Mouse (Mus musculus) E14TG2a.4 (cell line): Measurements from ENCODE around the gene Ly6g5b.
"Not testable (repeated sequence)": the region's sequence is repeated elsewhere in the genome, so short reads cannot be mapped to it uniquely, and the experiment has no call there.

Source experiments
- H3K27me3 ChIP-seq: 2 replicates; pipeline ENCODE4 v1.6.1; 2014; ENCODE audit warnings: low read length, control low read depth; ENCODE audit not compliant: insufficient read depth
- H3K36me3 ChIP-seq: 2 replicates; pipeline ENCODE4 v1.6.1; 2014; ENCODE audit warnings: low read length, control low read depth; ENCODE audit not compliant: insufficient read depth
- H3K4me1 ChIP-seq: replicated peaks from 2 replicates; pipeline ENCODE4 v1.6.1; 2014; ENCODE audit warnings: low read depth, low read length, control low read depth
- H3K4me3 ChIP-seq: replicated peaks from 2 replicates; pipeline ENCODE4 v1.5.1; 2014; ENCODE audit warnings: mild to moderate bottlenecking, low read length
- H3K9me3 ChIP-seq: 2 replicates; pipeline ENCODE4 v1.6.1; 2014; ENCODE audit warnings: low read length, control low read depth
- CTCF ChIP-seq: conservative IDR thresholded peaks from 2 replicates; pipeline ENCODE4 v1.5.1; 2014; ENCODE audit warnings: low read length
- NANOG ChIP-seq: IDR thresholded peaks from 2 replicates; pipeline ENCODE4 v1.6.1; 2014; ENCODE audit warnings: borderline replicate concordance, low read length, mixed read lengths
- POU5F1 ChIP-seq: IDR thresholded peaks from 2 replicates; pipeline ENCODE4 v1.6.1; 2014; ENCODE audit warnings: low read length, borderline replicate concordance

Ly6g5b gene

DNA sequence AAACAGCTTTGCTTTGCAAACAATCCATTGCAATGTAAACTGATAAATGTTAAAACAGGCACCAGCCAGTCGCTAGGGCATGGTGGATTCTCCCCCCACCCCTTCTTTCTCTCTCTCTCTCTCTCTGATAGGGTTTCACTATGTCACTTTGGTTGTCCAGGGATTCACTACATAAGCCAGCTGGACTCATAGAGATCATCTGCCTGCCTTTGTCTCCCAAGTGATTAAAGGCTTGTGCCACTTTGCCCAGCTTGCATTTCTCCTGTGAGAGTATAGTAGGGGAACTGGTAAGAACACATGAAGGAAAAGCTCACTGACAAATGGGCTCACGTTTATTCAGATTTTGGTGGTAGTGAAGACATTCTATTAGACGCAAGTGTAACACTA lies 16.9 kb upstream of the Ly6g5b start:
- TF ChIP-seq POU5F1 (no peak), CTCF (no peak), NANOG (no peak)
- Histone ChIP-seq H3K4me1 (peaks cover 49% of the 10 kb centered on the region), H3K9me3 (no peaks in the 10 kb centered on the region), H3K36me3 (peaks cover 13% of the 10 kb centered on the region; the same call in 1 of the 2 replicates), H3K27me3 (peaks cover 4% of the 10 kb centered on the region), H3K4me3 (no peak overlapping the region)

DNA sequence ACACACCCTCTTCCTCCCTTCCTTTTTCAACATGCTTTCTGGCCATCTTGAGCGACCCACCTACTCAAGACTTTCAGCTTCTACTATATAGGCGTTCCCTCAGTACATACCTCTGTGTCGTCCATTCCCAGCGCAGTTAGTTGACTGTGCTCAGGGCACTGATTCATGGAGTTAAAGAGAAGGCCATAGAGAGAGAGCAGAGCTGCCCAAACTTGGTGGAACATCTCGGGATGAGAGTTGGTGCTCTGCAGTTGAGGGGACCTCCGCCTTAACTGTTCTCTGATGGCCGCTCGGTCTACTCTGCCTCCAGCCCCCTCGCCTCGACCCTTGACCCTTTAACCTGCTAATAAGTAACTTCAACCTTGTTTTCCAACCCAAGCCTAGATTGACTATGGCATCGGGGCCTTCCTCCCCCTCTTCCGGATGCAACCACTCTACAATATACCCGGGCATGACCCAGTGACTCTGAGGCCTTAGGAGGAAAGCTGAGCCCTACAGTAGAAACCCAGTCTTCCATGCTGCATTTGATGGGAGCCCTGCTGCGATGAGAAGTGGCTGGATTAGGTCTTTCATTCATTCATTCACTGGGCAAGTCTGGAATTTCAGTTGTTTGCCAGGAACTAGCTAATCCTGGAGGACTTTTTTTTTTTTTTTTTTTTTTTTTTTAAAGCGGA lies 16.4 kb upstream of the Ly6g5b start, which contains the start of gene Apom:
Gene Apom (minus strand): TSS at position 551 of the 674 bp plus-strand sequence.
- TF ChIP-seq NANOG = no peak
- no peak for TF ChIP-seq CTCF
- no peak for TF ChIP-seq POU5F1
- peaks cover 49% of the 10 kb centered on the region for H3K4me1 ChIP-seq
- H3K36me3 ChIP-seq = peaks cover 8% of the 10 kb centered on the region; the same call in 1 of the 2 replicates
- H3K4me3 ChIP-seq = no peak within 1 kb of the TSS
- H3K27me3 ChIP-seq = peaks cover 9% of the 10 kb centered on the region
- no peaks in the 10 kb centered on the region for H3K9me3 ChIP-seq

DNA sequence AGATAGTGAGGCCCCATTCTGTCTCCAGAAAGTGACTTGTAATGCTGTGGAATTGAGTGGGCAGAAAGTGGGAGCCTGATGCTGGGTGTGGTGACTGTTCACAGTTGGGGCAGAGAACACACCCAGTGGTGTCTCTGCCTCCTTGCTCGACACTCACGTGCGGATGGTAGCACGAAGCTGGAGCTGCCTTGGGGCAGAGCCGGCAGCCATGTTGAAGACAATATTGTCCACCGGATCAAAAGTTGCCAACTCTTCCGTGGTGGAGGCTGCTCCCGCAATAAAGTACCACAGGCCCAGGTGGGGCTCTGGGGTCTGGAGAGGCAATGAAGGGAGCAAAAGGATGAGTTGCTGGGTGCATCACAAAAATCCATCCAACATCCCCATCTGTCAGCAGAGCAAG lies 15.8 kb upstream of the Ly6g5b start:
- no peak for TF ChIP-seq NANOG
- no peak for TF ChIP-seq POU5F1
- no peak for TF ChIP-seq CTCF
- no peaks in the 10 kb centered on the region for H3K9me3 ChIP-seq
- peaks cover 47% of the 10 kb centered on the region for H3K4me1 ChIP-seq
- H3K36me3 ChIP-seq = 0 out of 2 replicates have a peak, but pooled peaks cover 4% of the 10 kb centered on the region
- peaks cover 12% of the 10 kb centered on the region for H3K27me3 ChIP-seq
- H3K4me3 ChIP-seq = no peak overlapping the region

DNA sequence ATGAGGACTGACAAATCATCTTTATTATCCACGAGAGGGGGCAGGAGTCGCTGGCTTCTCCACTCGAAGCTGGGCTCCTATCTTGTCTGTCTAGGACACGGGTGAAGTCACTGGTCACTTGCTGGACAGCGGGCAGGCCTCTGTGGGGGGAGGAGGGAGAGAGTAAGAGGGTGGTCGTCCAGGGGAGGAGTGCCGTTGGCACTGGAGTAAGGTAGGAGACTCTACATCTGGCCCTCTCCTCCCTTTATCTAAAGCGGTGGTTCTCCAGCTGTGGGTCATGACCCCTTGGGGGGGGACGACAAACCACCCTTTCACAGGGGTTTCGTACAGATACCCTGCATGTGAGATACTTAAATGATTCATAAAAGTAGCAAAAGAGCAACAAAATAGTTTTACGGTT lies 13.8 kb upstream of the Ly6g5b start:
- Histone ChIP-seq H3K36me3 (peaks cover 15% of the 10 kb centered on the region), H3K9me3 (no peaks in the 10 kb centered on the region), H3K4me1 (peaks cover 55% of the 10 kb centered on the region), H3K27me3 (peaks cover 12% of the 10 kb centered on the region), H3K4me3 (no peak overlapping the region)
- TF ChIP-seq CTCF (no peak), POU5F1 (no peak), NANOG (no peak)

DNA sequence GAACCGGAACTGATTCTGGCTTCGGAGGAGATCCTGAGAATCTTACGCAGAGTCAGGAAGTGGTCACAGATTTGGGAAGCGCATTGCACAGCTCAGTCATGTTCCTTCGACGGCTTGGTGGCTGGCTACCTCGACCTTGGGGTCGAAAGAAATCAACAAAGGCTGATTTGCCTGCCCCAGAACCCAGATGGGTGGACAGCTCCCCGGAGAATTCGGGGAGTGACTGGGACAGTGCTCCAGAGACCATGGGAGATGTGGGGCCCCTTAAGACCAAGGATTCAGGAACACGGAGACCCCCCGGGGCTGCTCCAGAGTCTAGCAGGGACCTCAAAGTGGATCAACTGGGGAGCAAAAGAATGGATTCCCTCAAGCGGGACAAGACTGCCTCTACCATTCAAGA lies 11.8 kb upstream of the Ly6g5b start:
- Histone ChIP-seq H3K4me1 (peaks cover 57% of the 10 kb centered on the region), H3K27me3 (peaks cover 12% of the 10 kb centered on the region), H3K4me3 (0 out of 2 replicates have a peak overlapping the region, but pooled peaks have one; percentile 23), H3K36me3 (peaks cover 29% of the 10 kb centered on the region), H3K9me3 (no peaks in the 10 kb centered on the region)
- TF ChIP-seq CTCF (no peak), NANOG (no peak), POU5F1 (no peak)

DNA sequence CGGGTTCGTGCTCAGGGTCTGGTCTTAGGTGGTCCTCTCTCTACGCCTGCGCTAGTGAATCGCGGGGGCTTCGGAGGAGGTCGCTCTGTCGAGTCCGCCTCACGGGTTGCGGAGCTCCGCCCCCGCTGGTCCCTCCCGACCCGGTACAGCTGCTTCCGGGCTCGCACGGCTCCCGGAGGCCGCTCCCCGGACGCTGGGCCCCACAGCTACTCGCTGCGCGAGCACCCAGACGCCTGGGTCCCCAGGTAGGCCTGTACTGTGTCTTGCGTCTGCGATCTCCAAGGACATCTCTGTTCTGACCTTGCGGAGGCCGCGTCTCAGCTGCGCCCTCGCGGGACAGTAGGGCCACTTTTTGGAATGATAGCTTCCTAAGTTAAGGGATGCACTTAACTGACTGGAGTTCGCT lies 11.0 kb upstream of the Ly6g5b start, which contains the start of gene D17H6S53E:
Gene D17H6S53E (plus strand): TSS at position 168 of the 406 bp plus-strand sequence.
- Histone ChIP-seq H3K36me3 (peaks cover 29% of the 10 kb centered on the region), H3K9me3 (no peaks in the 10 kb centered on the region), H3K27me3 (peaks cover 12% of the 10 kb centered on the region), H3K4me1 (peaks cover 54% of the 10 kb centered on the region), H3K4me3 (peak within 1 kb of the TSS; percentile 75)
- no peak for TF ChIP-seq CTCF
- TF ChIP-seq POU5F1 = no peak
- no peak for TF ChIP-seq NANOG

DNA sequence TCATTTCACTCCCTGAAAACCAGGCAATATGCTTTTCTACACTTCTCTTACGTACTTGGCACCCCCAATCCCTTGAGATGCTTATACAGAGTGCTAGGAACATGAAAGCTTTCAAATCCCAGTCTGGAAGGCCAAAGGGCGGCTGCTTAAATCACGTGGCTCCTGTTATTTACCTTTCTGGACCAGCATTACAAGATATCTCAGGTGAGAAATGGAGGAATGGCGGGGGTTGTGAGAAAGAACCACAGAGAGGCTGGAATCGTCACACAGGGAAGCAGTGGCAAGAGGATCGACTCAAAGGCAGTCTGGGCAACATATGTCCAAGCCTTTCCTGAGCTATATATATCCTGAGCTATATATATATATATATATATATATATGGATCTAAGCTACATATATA lies 10.3 kb upstream of the Ly6g5b start:
- Histone ChIP-seq H3K27me3 (peaks cover 12% of the 10 kb centered on the region), H3K4me3 (peak overlapping the region; percentile 75; the same call in 1 of the 2 replicates), H3K4me1 (peaks cover 48% of the 10 kb centered on the region), H3K9me3 (no peaks in the 10 kb centered on the region), H3K36me3 (peaks cover 29% of the 10 kb centered on the region)
- TF ChIP-seq POU5F1 (no peak), CTCF (no peak), NANOG (no peak)

DNA sequence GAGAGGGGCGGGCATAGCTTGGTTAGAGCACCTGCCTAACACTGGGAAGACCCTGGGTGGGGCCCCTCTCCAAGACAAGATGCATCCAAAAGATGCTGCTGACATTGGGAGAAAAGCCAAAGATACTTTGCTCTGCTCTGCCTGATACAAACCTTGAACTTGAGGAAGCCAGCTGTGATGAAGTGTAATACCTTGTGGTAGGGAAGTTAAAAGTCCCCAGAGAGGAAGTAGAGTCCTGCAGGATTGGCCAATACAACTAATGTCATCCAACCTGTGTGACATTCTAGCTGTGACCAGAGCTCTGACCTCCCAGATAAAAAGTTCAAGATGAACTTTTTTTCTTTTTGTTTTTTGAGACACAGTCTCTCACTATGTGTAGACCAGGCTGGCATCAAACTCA lies 9.9 kb upstream of the Ly6g5b start:
- 0 out of 2 replicates have a peak overlapping the region, but pooled peaks have one; percentile 75 for H3K4me3 ChIP-seq
- H3K27me3 ChIP-seq = peaks cover 12% of the 10 kb centered on the region
- H3K9me3 ChIP-seq = no peaks in the 10 kb centered on the region
- TF ChIP-seq CTCF = no peak
- TF ChIP-seq NANOG = no peak
- H3K36me3 ChIP-seq = peaks cover 30% of the 10 kb centered on the region
- peaks cover 48% of the 10 kb centered on the region for H3K4me1 ChIP-seq

DNA sequence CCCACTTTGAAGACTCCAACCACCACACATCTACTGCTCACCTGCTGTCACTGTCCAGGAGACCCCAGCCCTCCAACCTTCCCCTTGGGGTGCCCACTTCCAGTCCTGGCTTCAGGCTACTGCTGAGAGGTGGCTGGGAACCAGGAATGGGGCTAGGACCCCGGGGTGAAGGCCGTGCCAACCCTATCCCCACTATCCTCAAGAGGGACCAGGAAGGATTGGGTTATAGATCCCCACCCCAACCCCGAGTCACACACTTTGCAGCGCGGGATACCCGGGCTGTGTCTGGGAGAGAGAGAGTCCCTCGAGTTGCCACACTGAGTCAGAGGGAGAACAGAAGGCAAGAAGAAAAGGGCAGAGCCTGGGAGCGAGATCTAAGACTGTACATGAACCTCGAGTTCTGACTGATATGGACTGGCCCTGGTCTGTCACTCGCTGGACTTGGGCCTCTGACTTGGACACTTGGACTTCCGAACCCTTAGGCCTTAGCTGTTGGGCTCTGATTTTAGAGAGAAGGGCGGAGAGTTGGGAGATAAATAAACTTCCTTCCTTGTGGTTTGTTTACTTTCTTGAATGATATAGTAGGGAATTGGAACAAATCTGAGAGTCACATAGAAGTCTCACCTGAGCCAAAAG lies 9.2 kb upstream of the Ly6g5b start:
- not testable (repeated sequence) for H3K9me3 ChIP-seq
- Histone ChIP-seq H3K36me3 (peaks cover 37% of the 10 kb centered on the region), H3K27me3 (peaks cover 12% of the 10 kb centered on the region)

DNA sequence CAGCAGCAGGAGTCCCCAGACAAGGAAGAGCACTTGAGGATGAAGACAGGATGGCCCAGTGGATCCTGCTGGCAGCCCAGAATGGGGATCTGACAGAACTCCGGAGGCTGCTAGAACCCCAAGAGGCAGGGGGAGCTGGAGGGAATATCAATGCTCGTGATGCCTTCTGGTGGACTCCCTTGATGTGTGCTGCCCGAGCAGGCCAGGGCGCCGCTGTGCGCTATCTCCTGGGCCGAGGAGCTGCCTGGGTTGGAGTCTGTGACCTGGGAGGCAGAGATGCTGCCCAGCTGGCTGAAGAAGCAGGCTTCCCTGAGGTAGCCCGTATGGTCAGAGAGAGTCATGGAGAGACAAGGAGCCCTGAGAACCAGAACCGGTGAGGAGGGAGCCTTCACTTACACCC lies 8.1 kb upstream of the Ly6g5b start:
- Histone ChIP-seq H3K36me3 (peaks cover 48% of the 10 kb centered on the region), H3K27me3 (peaks cover 12% of the 10 kb centered on the region), H3K4me1 (peaks cover 59% of the 10 kb centered on the region)
- H3K4me3 ChIP-seq, H3K9me3 ChIP-seq: not testable (repeated sequence)

More for the DNA sequence above, 9.2 kb upstream of the Ly6g5b start:
- H3K4me3 ChIP-seq = not testable (repeated sequence)
- H3K4me1 ChIP-seq = peaks cover 52% of the 10 kb centered on the region
